Mouse (Mus musculus): Measurements from ENCODE around the gene Rbp7. TPM values are rescaled to one million over a fixed set of nuclear protein-coding genes. Genes with fewer than 3 reads are reported as not detected.
"Not testable (repeated sequence)": the region's sequence is repeated elsewhere in the genome, so short reads cannot be mapped to it uniquely, and the experiment has no call there.

Rbp7 gene
- polyA plus RNA-seq, 1 experiment from 2014 or later, result not detected

DNA sequence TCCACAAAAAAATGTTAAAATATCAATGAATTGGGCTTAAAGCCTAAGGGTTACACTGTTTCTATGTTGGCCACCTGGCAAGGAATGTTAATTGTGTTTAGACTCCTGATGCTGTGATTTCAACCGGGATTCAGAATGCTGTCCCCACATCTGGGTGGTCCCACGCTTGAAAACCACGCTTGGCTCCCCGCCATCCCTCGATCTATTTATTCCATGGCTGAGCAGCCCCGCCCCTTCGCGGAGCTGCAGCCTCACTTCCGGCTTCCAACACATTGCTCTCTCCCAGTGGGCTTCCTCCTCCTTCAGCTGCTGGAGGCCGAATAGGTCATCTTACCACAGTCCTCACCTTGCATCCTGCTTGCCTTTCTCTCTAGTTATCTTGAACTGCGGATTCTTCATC, 8.9 kb downstream of the Rbp7 start:
- Histone ChIP-seq H3K36me3 (ENCODE audit: control insufficient read depth, insufficient read depth, low read length) (no peaks in the 10 kb centered on the region), H3K27me3 (replicated peaks; ENCODE audit: control insufficient read depth, insufficient read depth, low read length) (no peaks in the 10 kb centered on the region), H3K4me2 (ENCODE audit: low read length) (peak overlapping the region; percentile 63), H3K27ac (ENCODE audit: low read depth, low read length) (peak overlapping the region; percentile 95), H3K4me3 (ENCODE audit: low read depth, low read length) (peak overlapping the region; percentile 32; the same call in 1 of the 2 replicates), H3K4me1 (ENCODE audit: control insufficient read depth, insufficient read depth, low read length) (peaks cover 13% of the 10 kb centered on the region), H3K9ac (ENCODE audit: low read length) (peak overlapping the region; percentile 78), H3K9me3 (replicated peaks; ENCODE audit: control insufficient read depth, low read length) (no peaks in the 10 kb centered on the region)
- peak; percentile 88 for DNase-seq (ENCODE audit: low spot score)
- peak; percentile 63 for ATAC-seq
- WGBS, result under 1% methylated on average over 11 of the region's 11 CpGs

DNA sequence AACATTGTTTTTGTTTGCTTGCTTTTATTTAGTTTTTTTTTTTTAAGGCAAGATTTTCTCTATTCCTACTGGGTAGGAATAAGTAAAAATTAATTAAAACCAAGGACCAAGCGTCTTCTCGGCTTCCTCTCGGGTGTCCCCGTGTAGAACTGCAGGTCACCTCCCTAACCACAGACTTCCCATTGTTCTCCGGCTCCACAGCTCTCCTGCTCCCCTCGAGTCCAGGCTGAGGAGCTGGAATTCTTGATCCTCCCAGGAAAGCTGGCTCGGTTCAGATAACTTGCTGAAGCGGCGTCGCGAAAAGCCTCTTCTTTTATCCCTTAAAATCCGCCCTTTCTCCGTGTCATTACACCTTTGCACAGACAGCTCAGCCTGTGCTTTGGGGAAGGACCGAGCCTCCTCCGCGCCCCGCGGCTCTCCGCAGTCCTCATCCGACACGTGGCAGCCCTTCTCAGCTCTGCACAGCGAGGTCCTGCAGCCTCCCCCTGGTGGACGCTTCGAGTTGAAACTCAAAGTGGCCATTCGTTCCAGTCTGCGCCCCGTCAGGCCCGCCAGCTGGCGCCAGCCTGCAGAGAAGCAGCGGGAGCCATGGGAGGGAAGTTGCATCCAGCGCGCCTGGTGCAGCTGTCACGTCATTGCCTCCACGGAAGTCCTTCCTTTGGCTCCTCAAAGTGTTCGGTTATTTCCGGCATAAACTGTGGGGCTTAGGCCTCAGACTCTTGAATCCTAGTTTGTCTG, 9.6 kb downstream of the Rbp7 start:
- ATAC-seq (peak; percentile 98), DNase-seq (ENCODE audit: low spot score) (peak; percentile 97)
- peak overlapping the region; percentile 95 for H3K27ac ChIP-seq (ENCODE audit: low read depth, low read length)
- peaks cover 13% of the 10 kb centered on the region for H3K4me1 ChIP-seq (ENCODE audit: control insufficient read depth, insufficient read depth, low read length)
- peak overlapping the region; percentile 78 for H3K9ac ChIP-seq (ENCODE audit: low read length)
- no peaks in the 10 kb centered on the region for H3K27me3 ChIP-seq (replicated peaks; ENCODE audit: control insufficient read depth, insufficient read depth, low read length)
- no peaks in the 10 kb centered on the region for H3K36me3 ChIP-seq (ENCODE audit: control insufficient read depth, insufficient read depth, low read length)
- H3K4me2 ChIP-seq (ENCODE audit: low read length), result peak overlapping the region; percentile 63
- under 1% methylated on average over 36 of the region's 36 CpGs for WGBS
- H3K9me3 ChIP-seq (replicated peaks; ENCODE audit: control insufficient read depth, low read length), result no peaks in the 10 kb centered on the region
- peak overlapping the region; percentile 32 for H3K4me3 ChIP-seq (ENCODE audit: low read depth, low read length)

DNA sequence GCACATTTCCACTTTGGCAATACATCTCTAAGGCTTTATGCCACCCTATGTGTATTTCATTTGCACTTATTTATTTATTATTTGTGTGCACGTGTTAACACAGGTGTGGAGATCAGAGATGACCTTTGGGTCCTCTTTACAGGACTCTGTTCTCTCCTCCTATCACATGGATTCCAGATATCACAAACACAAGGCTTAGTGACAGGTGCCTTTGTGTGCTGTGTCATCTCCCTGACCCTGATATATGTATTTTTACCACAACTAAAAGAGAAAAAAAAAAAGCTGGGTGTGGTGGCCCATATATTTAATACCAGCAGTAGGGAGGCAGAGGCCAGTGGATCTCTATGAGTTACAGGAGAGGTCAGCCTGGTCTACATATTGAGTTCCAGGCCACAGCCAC, 10.3 kb downstream of the Rbp7 start:
- Histone ChIP-seq H3K27me3 (replicated peaks; ENCODE audit: control insufficient read depth, insufficient read depth, low read length) (no peaks in the 10 kb centered on the region), H3K9me3 (replicated peaks; ENCODE audit: control insufficient read depth, low read length) (no peaks in the 10 kb centered on the region), H3K36me3 (ENCODE audit: control insufficient read depth, insufficient read depth, low read length) (no peaks in the 10 kb centered on the region), H3K9ac (ENCODE audit: low read length) (peak overlapping the region; percentile 78), H3K27ac (ENCODE audit: low read depth, low read length) (peak overlapping the region; percentile 95), H3K4me3 (ENCODE audit: low read depth, low read length) (no peak overlapping the region), H3K4me1 (ENCODE audit: control insufficient read depth, insufficient read depth, low read length) (peaks cover 13% of the 10 kb centered on the region), H3K4me2 (ENCODE audit: low read length) (peak overlapping the region; percentile 63)
- DNase-seq (ENCODE audit: low spot score), result no peak
- WGBS, result 78% methylated on average over 1 of the region's 1 CpGs
- no peak for ATAC-seq

DNA sequence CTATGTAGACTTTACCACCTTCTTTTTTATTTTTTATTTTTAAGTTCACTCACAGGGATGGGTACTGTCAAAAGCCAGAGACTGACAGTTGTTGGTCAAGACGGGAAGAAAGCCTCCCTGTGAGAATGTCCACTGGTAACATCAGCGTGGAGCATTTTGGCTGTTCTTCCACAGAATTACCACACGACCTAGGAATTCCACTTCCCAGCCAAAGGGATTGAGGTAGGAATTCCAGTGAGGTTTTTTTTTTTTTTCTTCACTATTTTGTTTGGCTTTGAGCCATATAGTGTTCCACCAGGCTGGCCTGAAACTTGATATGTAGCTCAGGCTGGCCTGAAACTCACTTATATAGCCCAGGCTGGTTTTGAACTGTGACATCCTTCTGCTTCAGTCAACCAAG, 12.3 kb downstream of the Rbp7 start:
- H3K9me3 ChIP-seq (replicated peaks; ENCODE audit: control insufficient read depth, low read length), result no peaks in the 10 kb centered on the region
- H3K27me3 ChIP-seq (replicated peaks; ENCODE audit: control insufficient read depth, insufficient read depth, low read length), result no peaks in the 10 kb centered on the region
- H3K36me3 ChIP-seq (ENCODE audit: control insufficient read depth, insufficient read depth, low read length), result no peaks in the 10 kb centered on the region
- peaks cover 13% of the 10 kb centered on the region for H3K4me1 ChIP-seq (ENCODE audit: control insufficient read depth, insufficient read depth, low read length)
- no peak overlapping the region for H3K9ac ChIP-seq (ENCODE audit: low read length)
- no peak overlapping the region for H3K4me2 ChIP-seq (ENCODE audit: low read length)
- no peak overlapping the region for H3K4me3 ChIP-seq (ENCODE audit: low read depth, low read length)
- WGBS, result 46% methylated on average over 3 of the region's 3 CpGs
- ATAC-seq (no peak), DNase-seq (ENCODE audit: low spot score) (peak; percentile 26)
- no peak overlapping the region for H3K27ac ChIP-seq (ENCODE audit: low read depth, low read length)

DNA sequence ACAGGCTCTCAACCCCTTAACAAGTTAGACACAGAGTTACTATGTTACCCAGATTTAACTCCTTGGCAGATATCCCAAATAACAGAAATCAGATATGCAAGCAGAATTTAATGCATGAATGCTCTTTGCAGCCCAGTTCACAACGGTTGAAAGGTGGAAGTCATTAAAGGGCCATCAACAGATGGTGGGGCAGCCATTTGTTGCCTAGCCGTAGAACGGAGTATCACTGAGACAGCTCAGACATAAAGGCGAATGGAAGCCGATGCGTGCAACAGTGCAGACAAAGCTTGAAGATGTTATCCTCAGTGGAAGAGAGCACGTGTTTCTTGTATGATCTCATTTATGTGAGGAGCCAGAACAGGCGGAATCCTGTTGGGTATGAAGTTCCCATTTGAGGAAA, 14.2 kb downstream of the Rbp7 start:
- 56% methylated on average over 8 of the region's 8 CpGs for whole genome bisulfite sequencing
- Histone ChIP-seq H3K9me3 (replicated peaks; ENCODE audit: control insufficient read depth, low read length) (no peaks in the 10 kb centered on the region), H3K4me2 (ENCODE audit: low read length) (no peak overlapping the region), H3K27ac (ENCODE audit: low read depth, low read length) (no peak overlapping the region), H3K4me3 (ENCODE audit: low read depth, low read length) (no peak overlapping the region), H3K9ac (ENCODE audit: low read length) (no peak overlapping the region), H3K36me3 (ENCODE audit: control insufficient read depth, insufficient read depth, low read length) (no peaks in the 10 kb centered on the region), H3K4me1 (ENCODE audit: control insufficient read depth, insufficient read depth, low read length) (peaks cover 6% of the 10 kb centered on the region), H3K27me3 (replicated peaks; ENCODE audit: control insufficient read depth, insufficient read depth, low read length) (no peaks in the 10 kb centered on the region)
- no peak for ATAC-seq
- peak; percentile 13 for DNase-seq (ENCODE audit: low spot score)

DNA sequence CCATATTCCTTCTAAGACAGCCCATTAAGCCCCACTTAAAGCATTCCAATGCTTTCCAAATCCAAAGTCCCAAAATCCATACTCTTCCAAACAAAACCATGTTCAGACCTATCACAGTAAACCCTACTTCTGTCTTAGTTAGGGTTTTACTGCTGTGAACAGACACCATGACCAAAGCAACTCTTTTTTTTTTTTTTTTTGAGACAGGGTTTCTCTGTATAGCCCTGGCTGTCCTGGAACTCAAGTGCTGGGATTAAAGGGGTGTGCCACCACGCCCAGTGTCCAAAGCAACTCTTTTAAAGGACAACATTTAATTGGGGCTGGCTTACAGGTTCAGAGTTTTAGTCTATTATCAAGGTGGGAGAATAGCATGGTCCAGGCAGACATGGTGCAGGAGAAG, 22.9 kb downstream of the Rbp7 start:
- H3K4me2 ChIP-seq (ENCODE audit: low read length); H3K36me3 ChIP-seq (ENCODE audit: control insufficient read depth, insufficient read depth, low read length); ATAC-seq; H3K4me1 ChIP-seq (ENCODE audit: control insufficient read depth, insufficient read depth, low read length); H3K4me3 ChIP-seq (ENCODE audit: low read depth, low read length); H3K9ac ChIP-seq (ENCODE audit: low read length); H3K27ac ChIP-seq (ENCODE audit: low read depth, low read length); H3K27me3 ChIP-seq (replicated peaks; ENCODE audit: control insufficient read depth, insufficient read depth, low read length); H3K9me3 ChIP-seq (replicated peaks; ENCODE audit: control insufficient read depth, low read length); DNase-seq (ENCODE audit: low spot score): not testable (repeated sequence)
- 73% methylated on average over 1 of the region's 1 CpGs for WGBS

DNA sequence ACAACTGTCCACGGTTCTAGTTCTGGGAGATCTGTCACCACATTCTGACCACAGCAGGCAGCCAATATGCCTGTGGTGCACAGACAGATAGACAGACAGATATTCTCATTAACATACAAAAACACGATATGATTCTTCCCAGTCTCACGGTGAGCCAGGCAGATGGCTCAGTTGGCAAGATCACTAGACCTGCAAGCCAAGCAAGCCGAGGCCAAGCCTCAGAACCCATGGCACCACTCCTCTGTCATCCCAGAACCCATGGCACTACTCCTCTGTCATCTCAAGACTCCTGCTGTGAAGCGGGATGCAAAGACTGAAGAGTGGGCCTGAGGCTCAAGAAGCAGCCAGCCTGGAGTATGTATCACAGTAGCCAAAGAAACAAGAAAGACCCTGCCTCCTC, 25.2 kb downstream of the Rbp7 start:
- no peak overlapping the region for H3K9ac ChIP-seq (ENCODE audit: low read length)
- H3K27me3 ChIP-seq (replicated peaks; ENCODE audit: control insufficient read depth, insufficient read depth, low read length), result no peaks in the 10 kb centered on the region
- 71% methylated on average over 5 of the region's 5 CpGs for WGBS
- no peaks in the 10 kb centered on the region for H3K9me3 ChIP-seq (replicated peaks; ENCODE audit: control insufficient read depth, low read length)
- no peak overlapping the region for H3K27ac ChIP-seq (ENCODE audit: low read depth, low read length)
- ATAC-seq (no peak), DNase-seq (ENCODE audit: low spot score) (no peak)
- no peaks in the 10 kb centered on the region for H3K36me3 ChIP-seq (ENCODE audit: control insufficient read depth, insufficient read depth, low read length)
- no peaks in the 10 kb centered on the region; the same call in 1 of the 2 replicates for H3K4me1 ChIP-seq (ENCODE audit: control insufficient read depth, insufficient read depth, low read length)
- no peak overlapping the region for H3K4me2 ChIP-seq (ENCODE audit: low read length)
- no peak overlapping the region for H3K4me3 ChIP-seq (ENCODE audit: low read depth, low read length)

DNA sequence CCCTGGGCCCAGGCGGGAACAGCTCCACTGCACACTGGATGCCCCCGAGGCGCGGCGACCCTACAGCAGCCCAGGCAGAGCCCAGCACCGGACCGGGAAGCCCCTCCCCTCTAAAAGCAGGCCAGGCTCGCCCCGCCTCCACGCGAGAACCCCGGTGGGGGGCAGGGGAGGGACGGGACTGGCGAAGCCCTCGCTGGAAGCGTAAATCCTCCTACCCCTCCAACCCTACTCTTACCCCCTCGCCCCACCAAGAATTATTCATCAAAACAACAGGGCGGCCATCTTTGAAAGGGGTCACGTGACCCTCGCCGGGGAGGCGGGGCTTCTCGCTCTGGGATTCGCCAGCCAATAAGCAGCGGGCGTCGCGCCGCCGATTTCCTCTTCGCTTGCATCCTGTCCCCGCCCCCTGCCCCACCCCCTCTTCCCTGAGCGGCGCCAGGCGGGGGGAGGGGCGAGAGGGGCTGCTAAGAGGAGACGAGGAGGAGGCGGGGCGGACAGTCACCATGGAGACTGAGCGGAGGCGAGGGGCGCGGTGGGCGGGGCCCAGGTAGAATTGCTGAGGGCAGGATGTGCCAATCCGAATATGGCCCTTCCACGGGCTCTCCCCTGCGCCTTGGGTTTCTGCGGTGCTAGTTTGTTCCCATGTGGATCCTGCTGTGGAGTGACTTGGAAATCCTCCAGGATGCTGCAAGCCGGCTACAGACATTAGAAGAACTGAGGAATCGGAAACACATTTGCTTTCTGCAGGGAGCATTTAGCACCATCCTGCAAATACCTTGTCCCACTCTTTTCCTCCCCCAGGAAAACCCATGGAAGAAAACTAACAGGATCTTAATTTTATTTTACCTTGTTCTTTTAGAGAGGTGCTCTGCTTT, 28.2 kb downstream of the Rbp7 start, which contains the start of gene Ube4b:
Gene Ube4b (minus strand): TSS at position 425 of the 875 bp plus-strand sequence.
- Histone ChIP-seq H3K9ac (ENCODE audit: low read length) (peak within 1 kb of the TSS; percentile 86), H3K36me3 (ENCODE audit: control insufficient read depth, insufficient read depth, low read length) (no peaks in the 10 kb centered on the region), H3K9me3 (replicated peaks; ENCODE audit: control insufficient read depth, low read length) (no peaks in the 10 kb centered on the region), H3K4me1 (ENCODE audit: control insufficient read depth, insufficient read depth, low read length) (peaks cover 7% of the 10 kb centered on the region; the same call in 1 of the 2 replicates), H3K27ac (ENCODE audit: low read depth, low read length) (peak within 1 kb of the TSS; percentile 99), H3K27me3 (replicated peaks; ENCODE audit: control insufficient read depth, insufficient read depth, low read length) (no peaks in the 10 kb centered on the region), H3K4me2 (ENCODE audit: low read length) (peak within 1 kb of the TSS; percentile 68), H3K4me3 (ENCODE audit: low read depth, low read length) (peak within 1 kb of the TSS; percentile 84)
- DNase-seq (ENCODE audit: low spot score), result peak; percentile 100
- ATAC-seq, result peak; percentile 94
- WGBS, result under 1% methylated on average over 41 of the region's 50 CpGs

All from forebrain, embryonic 14.5 days (tissue).